Mouse (Mus musculus) erythroblast, adult 5-6 weeks (primary cell): ENCODE measurements around the gene Kcnj4. TPM values are rescaled to one million over a fixed set of nuclear protein-coding genes. Genes with fewer than 3 reads are reported as not detected.

Source experiments
- ATAC-seq: replicated peaks from 2 replicates; pipeline ENCODE4 v1.8.0; 2016; ENCODE audit warnings: moderate number of reproducible peaks, mild to moderate bottlenecking, moderate TSS enrichment, inconsistent platforms; ENCODE audit not compliant: poor library complexity, low FRiP score, severe bottlenecking
- total RNA-seq, 2 experiments: library from RNA; stranded (forward) in 1 of 2; stranded (reverse) in 1 of 2; fragments of 150-400 nt in 1 of 2; fragments of 200-764, 138-1000 nt in 1 of 2; gene quantifications; 2 replicates each; pipeline versions ENCODE4 v1.2.3 to v1.2.4; 2015 to 2017; ENCODE audit warnings: low replicate concordance in 2 of 2

The Kcnj4 gene
- total RNA-seq, 2 experiments from 2014 or later: not detected

DNA sequence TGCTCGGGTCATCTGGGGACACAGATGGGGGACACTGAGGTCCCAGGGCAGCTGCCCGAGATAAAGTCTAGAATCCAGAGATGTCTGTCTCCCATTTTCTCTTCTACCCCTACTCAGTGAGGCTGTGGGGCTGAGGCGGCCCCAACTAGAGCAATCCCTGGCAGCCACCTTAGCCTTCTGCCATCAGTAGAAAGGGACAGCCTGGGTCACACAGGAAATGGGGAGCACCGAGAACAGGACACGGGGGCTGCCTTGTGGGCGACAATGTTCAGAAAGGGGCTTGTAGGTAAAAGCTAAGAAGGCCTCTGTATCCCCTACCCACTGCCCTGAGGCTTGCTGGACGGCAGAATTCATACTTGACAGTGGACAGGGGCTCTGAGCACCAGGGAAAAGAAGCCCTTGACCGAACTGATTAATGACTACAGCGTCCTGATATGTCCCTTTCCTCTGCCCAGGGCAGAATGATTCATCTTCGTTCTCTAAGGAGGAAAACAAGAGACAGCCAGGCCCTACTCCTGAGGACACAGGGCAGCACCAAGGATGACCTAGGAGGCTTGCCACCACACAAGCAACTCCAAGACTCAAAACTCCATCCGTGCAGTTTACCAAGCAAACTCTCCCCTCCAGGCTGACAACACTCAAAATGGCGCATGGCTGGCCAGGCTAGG lies 67.4 kb downstream of the Kcnj4 start:
- ATAC-seq: no peak

DNA sequence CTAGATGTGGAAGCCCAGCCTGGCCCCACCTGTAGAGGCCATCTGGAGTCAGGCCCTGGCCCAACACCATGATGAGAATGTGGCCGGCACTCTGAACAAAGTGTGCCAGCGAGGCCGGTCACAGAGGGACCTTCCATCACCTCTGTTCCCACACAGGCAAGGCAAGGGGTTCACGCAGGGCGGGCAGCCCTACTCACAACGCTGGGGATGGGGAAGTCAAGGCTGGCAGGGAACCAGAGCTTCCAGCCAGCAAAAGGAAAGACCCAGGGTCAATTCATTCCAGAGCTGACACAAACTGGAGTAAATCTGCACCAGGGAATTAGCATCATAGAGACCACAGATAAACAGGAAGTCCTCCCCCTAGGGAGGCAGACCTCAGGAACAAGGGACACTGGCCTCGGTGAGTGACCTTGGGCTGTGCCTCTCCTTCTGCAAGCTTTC lies 68.5 kb downstream of the Kcnj4 start:
- no peak for ATAC-seq

DNA sequence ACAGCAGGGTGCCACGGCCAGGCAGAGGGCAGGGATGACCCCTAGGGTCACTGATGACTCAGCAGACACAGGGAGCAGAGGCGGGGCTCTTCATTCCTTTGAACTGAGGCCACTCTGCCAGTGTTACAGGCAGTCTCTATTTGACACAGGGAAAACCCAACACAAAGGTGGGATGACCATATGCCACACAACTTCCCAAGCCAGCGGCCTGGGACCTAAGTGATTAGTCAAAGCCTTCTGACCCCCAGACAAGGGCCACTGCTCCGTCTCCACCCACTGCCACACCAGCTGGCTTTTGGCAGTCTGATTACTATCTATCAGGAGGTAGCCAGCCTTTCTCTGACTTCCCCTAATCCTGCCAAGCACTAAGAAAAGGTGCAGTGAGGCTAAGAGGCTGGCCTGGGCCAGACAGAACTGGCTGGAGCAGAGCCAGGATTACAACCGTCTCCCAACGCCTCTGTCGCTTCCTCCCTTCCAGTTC lies 69.8 kb downstream of the Kcnj4 start:
- ATAC-seq: no peak

Other genes starting within 250 kb of the Kcnj4 start
- gene Baiap2l2, start 219.7 kb downstream of the Kcnj4 start, total RNA-seq (2015; ENCODE audit: low replicate concordance): not detected in 2 replicates
- not detected in 2 replicates for gene Baiap2l2, start 219.7 kb downstream of the Kcnj4 start, total RNA-seq (2017; ENCODE audit: low replicate concordance)
- 1.9 and 4.6 TPM in 2 replicates for gene Pla2g6, start 176.9 kb downstream of the Kcnj4 start, total RNA-seq (2015; ENCODE audit: low replicate concordance)
- 4.0 and 4.9 TPM in 2 replicates for gene Pla2g6, start 176.9 kb downstream of the Kcnj4 start, total RNA-seq (2017; ENCODE audit: low replicate concordance)
- not detected in 2 replicates for gene Maff, start 158.6 kb downstream of the Kcnj4 start, total RNA-seq (2015; ENCODE audit: low replicate concordance)
- not detected in 2 replicates for gene Maff, start 158.6 kb downstream of the Kcnj4 start, total RNA-seq (2017; ENCODE audit: low replicate concordance)
- 4.8 and 5.2 TPM in 2 replicates for gene Tmem184b, start 101.7 kb downstream of the Kcnj4 start, total RNA-seq (2015; ENCODE audit: low replicate concordance)
- gene Tmem184b, start 101.7 kb downstream of the Kcnj4 start, total RNA-seq (2017; ENCODE audit: low replicate concordance): 2.6 and 9.4 TPM in 2 replicates
- gene Csnk1e, start 49.7 kb downstream of the Kcnj4 start, total RNA-seq (2015; ENCODE audit: low replicate concordance): 13.2 and 14.6 TPM in 2 replicates
- gene Csnk1e, start 49.7 kb downstream of the Kcnj4 start, total RNA-seq (2017; ENCODE audit: low replicate concordance): 3.9 and 16.3 TPM in 2 replicates
- gene Kdelr3, start 11.2 kb upstream of the Kcnj4 start, total RNA-seq (2015; ENCODE audit: low replicate concordance): not detected in 2 replicates
- gene Kdelr3, start 11.2 kb upstream of the Kcnj4 start, total RNA-seq (2017; ENCODE audit: low replicate concordance): not detected in 2 replicates
- 58.0 and 58.7 TPM in 2 replicates for gene Ddx17, start 41.5 kb upstream of the Kcnj4 start, total RNA-seq (2015; ENCODE audit: low replicate concordance)
- 96.5 and 123 TPM in 2 replicates for gene Ddx17, start 41.5 kb upstream of the Kcnj4 start, total RNA-seq (2017; ENCODE audit: low replicate concordance)
- gene Dmc1, start 99.9 kb upstream of the Kcnj4 start, total RNA-seq (2015; ENCODE audit: low replicate concordance): 0.42 and 6.7 TPM in 2 replicates
- 2.0 TPM in 2 replicates for gene Dmc1, start 99.9 kb upstream of the Kcnj4 start, total RNA-seq (2017; ENCODE audit: low replicate concordance)
- gene Fam227a, start 153.7 kb upstream of the Kcnj4 start, total RNA-seq (2015; ENCODE audit: low replicate concordance): 3.3 and 3.5 TPM in 2 replicates
- gene Fam227a, start 153.7 kb upstream of the Kcnj4 start, total RNA-seq (2017; ENCODE audit: low replicate concordance): 0.70 and 5.0 TPM in 2 replicates
- 0.77 and 4.4 TPM in 2 replicates for gene Cby1, start 154.0 kb upstream of the Kcnj4 start, total RNA-seq (2015; ENCODE audit: low replicate concordance)
- gene Cby1, start 154.0 kb upstream of the Kcnj4 start, total RNA-seq (2017; ENCODE audit: low replicate concordance): 5.3 and 16.6 TPM in 2 replicates
- gene Tomm22, start 165.6 kb upstream of the Kcnj4 start, total RNA-seq (2015; ENCODE audit: low replicate concordance): 40.9 and 49.3 TPM in 2 replicates
- gene Tomm22, start 165.6 kb upstream of the Kcnj4 start, total RNA-seq (2017; ENCODE audit: low replicate concordance): 26.8 and 57.8 TPM in 2 replicates
- 6.0 and 6.7 TPM in 2 replicates for gene Josd1, start 182.7 kb upstream of the Kcnj4 start, total RNA-seq (2015; ENCODE audit: low replicate concordance)
- 9.1 and 9.2 TPM in 2 replicates for gene Josd1, start 182.7 kb upstream of the Kcnj4 start, total RNA-seq (2017; ENCODE audit: low replicate concordance)
- 14.4 and 35.2 TPM in 2 replicates for gene Gtpbp1, start 185.6 kb upstream of the Kcnj4 start, total RNA-seq (2015; ENCODE audit: low replicate concordance)
- gene Gtpbp1, start 185.6 kb upstream of the Kcnj4 start, total RNA-seq (2017; ENCODE audit: low replicate concordance): 23.6 and 31.2 TPM in 2 replicates
- 23.4 and 26.5 TPM in 2 replicates for gene Sun2, start 237.3 kb upstream of the Kcnj4 start, total RNA-seq (2015; ENCODE audit: low replicate concordance)
- gene Sun2, start 237.3 kb upstream of the Kcnj4 start, total RNA-seq (2017; ENCODE audit: low replicate concordance): 44.7 and 48.8 TPM in 2 replicates